Mouse (Mus musculus) liver, embryonic 12.5 days (tissue): ENCODE data around the gene Rtp1. TPM values are rescaled to one million over a fixed set of nuclear protein-coding genes. Genes with fewer than 3 reads are reported as not detected.
A peak's percentile ranks its signal among the peaks of the same experiment; 100 is the strongest.

Experiments
- ATAC-seq: fragments of 200-750 bp; cut with Nextera tagmentation; 2 replicates; pipeline ENCODE4 v1.8.0; 2017; ENCODE audit warnings: moderate number of reproducible peaks, mild to moderate bottlenecking, moderate library complexity
- H3K27ac ChIP-seq: fragments of 300-500 bp; sonication (generic); 2 replicates; pipeline ENCODE4 v1.5.1; 2016; ENCODE audit warnings: mild to moderate bottlenecking
- H3K27me3 ChIP-seq: fragments of 300-500 bp; sonication (generic); replicated peaks from 2 replicates; pipeline ENCODE4 v1.6.1; 2016; ENCODE audit warnings: mild to moderate bottlenecking, moderate library complexity
- H3K36me3 ChIP-seq: fragments of 300-500 bp; sonication (generic); 2 replicates; pipeline ENCODE4 v1.6.1; 2016; ENCODE audit warnings: mild to moderate bottlenecking, moderate library complexity
- H3K4me1 ChIP-seq: fragments of 300-500 bp; sonication (generic); 2 replicates; pipeline ENCODE4 v1.6.1; 2016
- H3K4me2 ChIP-seq: fragments of 300-500 bp; sonication (generic); 2 replicates; pipeline ENCODE4 v1.6.1; 2016; ENCODE audit warnings: mild to moderate bottlenecking, moderate library complexity
- H3K4me3 ChIP-seq: fragments of 300-500 bp; sonication (generic); 2 replicates; pipeline ENCODE4 v1.5.1; 2016; ENCODE audit warnings: mild to moderate bottlenecking, moderate library complexity
- H3K9ac ChIP-seq: fragments of 300-500 bp; sonication (generic); 2 replicates; pipeline ENCODE4 v1.6.1; 2016; ENCODE audit warnings: mild to moderate bottlenecking, moderate library complexity
- H3K9me3 ChIP-seq: fragments of 300-500 bp; sonication (generic); replicated peaks from 2 replicates; pipeline ENCODE4 v1.6.1; 2016; ENCODE audit warnings: mild to moderate bottlenecking, moderate library complexity
- WGBS: fragments of 180-500 bp; shearing (Covaris S2); methylation state at CpG from one replicate; pipeline ENCODE4 v1.1.7; 2016; ENCODE audit not compliant: insufficient replicate concordance; 5-methylcytosine and 5-hydroxymethylcytosine counted together
- polyA plus RNA-seq: library from polyadenylated mRNA; unstranded; fragments of >200 nt; fragmentation: Nextera tagmentation; extraction: Ambion mirVana; gene quantifications from 2 replicates; pipeline ENCODE4 v1.2.1, GENCODE M21; 2016

The Rtp1 gene
- not detected in 2 replicates for polyA plus RNA-seq

DNA sequence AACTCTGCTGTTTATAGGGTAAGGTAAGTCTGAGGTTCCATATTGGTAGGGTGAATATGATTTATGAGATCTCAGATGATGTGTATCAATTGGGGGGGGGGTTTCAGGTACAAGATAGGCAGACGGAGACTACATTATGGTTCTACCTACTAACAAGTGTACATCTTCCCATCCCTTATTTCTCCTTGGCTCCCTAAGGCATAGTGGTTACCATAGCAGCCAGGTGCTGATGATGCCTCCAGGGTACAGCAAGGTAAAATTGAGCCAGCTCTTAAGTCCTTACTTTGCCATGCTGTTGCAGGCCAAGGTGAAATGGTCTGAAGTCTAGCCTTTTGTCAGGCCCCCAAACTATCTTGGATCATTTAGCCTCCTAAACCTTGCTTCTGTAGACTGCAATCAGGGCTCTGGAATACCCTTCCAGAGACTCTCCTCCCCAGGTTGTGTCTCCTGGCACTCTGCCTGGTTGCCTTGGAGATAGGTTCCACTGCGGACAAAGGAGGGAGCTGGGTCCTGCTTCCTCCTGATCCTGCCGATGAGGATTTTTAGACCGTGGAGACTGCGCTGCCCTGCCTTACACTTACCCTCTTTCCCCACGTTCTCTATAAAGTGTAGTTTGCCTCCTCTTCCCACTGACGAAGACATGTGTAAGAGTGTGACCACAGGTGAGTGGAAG, at the start of gene Rtp1:
Gene Rtp1 (plus strand): TSS at position 487 of the 673 bp plus-strand sequence.
- Histone ChIP-seq H3K36me3 (no peaks in the 10 kb centered on the region), H3K9me3 (no peaks in the 10 kb centered on the region), H3K27me3 (no peaks in the 10 kb centered on the region), H3K4me1 (no peaks in the 10 kb centered on the region), H3K9ac (no peak within 1 kb of the TSS), H3K4me2 (no peak within 1 kb of the TSS), H3K4me3 (no peak within 1 kb of the TSS), H3K27ac (no peak within 1 kb of the TSS)
- WGBS = 69% methylated on average over 7 of the region's 7 CpGs
- ATAC-seq = no peak

DNA sequence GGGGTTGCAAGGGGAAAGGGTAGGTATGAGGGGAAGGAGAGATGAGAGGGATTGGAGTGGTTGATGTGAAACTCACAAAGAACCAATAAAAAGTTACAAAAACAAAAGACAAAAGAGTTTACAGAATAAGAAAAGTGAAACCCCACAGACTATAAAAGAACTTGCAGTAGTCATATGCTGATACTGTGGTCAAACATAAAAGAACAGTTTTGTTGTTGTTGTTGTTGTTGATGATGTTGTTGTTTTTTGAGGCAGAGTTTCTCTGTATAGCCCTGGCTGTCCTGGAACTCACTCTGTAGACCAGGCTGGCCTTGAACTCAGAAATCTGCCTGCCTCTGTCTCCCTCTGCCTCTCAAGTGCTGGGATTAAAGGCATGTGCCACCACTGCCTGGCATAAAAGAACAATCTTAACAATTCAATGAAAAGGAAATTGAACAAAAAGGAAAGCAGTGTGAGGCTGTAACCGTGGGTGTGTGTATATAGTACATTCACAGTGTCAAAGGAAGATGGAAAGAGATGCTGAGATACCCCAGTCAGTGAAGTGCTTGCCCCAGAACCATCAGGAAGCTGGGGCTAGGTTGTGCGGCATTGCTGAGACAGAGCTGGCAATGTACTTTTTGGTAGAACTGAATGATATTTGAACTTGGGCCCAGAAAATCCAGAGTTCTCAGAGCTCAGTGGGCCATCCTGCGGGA, 49.2 kb upstream of the Rtp1 start:
- H3K36me3 ChIP-seq = no peaks in the 10 kb centered on the region
- no peak overlapping the region for H3K4me2 ChIP-seq
- H3K4me1 ChIP-seq = no peaks in the 10 kb centered on the region
- ATAC-seq = no peak
- no peak overlapping the region for H3K27ac ChIP-seq
- no peak overlapping the region for H3K9ac ChIP-seq
- H3K27me3 ChIP-seq = no peaks in the 10 kb centered on the region
- H3K9me3 ChIP-seq = no peaks in the 10 kb centered on the region
- H3K4me3 ChIP-seq = no peak overlapping the region
- 64% methylated on average over 3 of the region's 3 CpGs for WGBS

DNA sequence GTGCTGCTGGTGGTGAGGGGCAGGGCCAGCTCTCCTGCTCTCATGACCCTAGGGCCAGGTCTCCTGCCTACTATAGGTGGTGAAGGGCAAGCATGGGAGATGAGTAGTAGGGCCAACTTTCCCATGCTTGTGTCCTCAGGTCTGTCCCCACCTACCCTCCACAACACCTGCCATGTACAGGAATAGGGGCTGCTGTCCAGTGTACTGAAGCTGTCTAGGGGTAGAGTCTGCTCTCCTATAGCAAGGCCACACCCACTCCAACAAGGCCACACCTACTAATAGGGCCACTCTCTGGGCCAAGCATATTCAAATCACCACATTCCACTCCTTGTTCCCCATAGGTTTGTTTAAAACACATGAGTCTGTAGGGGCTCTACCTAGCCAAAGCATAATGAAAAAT, 44.6 kb upstream of the Rtp1 start:
- H3K27ac ChIP-seq = no peak overlapping the region
- no peaks in the 10 kb centered on the region for H3K36me3 ChIP-seq
- H3K4me1 ChIP-seq = no peaks in the 10 kb centered on the region
- H3K9me3 ChIP-seq = no peaks in the 10 kb centered on the region
- no peaks in the 10 kb centered on the region for H3K27me3 ChIP-seq
- H3K4me3 ChIP-seq = no peak overlapping the region
- H3K4me2 ChIP-seq = no peak overlapping the region
- H3K9ac ChIP-seq = no peak overlapping the region
- ATAC-seq = no peak

- Histone ChIP-seq H3K36me3 (no peaks in the 10 kb centered on the region), H3K4me3 (no peak overlapping the region), H3K4me1 (peaks cover 16% of the 10 kb centered on the region), H3K27ac (no peak overlapping the region), H3K9ac (no peak overlapping the region), H3K9me3 (no peaks in the 10 kb centered on the region), H3K4me2 (no peak overlapping the region), H3K27me3 (no peaks in the 10 kb centered on the region)
- 55% methylated on average over 5 of the region's 5 CpGs for WGBS
- no peak for ATAC-seq
Measured at GRCm38 (mm10) chr16:23397931-23398330, 31.0 kb upstream of the Rtp1 start.

DNA sequence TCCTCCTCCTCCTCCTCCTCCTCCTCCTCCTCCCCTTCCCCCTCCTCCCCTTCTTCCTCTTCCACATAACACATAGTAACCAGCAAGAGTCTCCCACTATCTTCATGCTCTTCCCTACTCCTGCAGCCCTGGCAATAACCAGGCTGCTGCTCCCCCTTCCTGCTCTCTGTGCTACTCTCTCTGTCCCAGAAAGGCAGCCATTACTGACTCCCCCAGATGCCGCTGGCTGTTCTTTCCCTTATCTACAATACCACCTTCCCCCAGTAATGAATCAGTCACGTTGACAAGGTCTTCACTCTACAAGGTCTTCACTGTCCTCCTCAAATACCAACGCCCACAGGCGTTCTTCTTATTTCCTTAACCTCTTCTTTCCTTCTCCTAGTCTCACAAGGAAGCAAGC, 27.5 kb upstream of the Rtp1 start:
- no peaks in the 10 kb centered on the region for H3K9me3 ChIP-seq
- 4% methylated on average over 4 of the region's 4 CpGs for WGBS
- H3K4me3 ChIP-seq = no peak overlapping the region
- no peak overlapping the region for H3K27ac ChIP-seq
- no peaks in the 10 kb centered on the region for H3K27me3 ChIP-seq
- H3K9ac ChIP-seq = no peak overlapping the region
- H3K4me2 ChIP-seq = no peak overlapping the region
- ATAC-seq = peak; percentile 68
- no peaks in the 10 kb centered on the region for H3K36me3 ChIP-seq
- peaks cover 16% of the 10 kb centered on the region for H3K4me1 ChIP-seq

GRCm38 (mm10) chr16:23401959-23402358, 27.0 kb upstream of the Rtp1 start:
- Histone ChIP-seq H3K4me3 (no peak overlapping the region), H3K27me3 (no peaks in the 10 kb centered on the region), H3K4me1 (peaks cover 16% of the 10 kb centered on the region), H3K36me3 (no peaks in the 10 kb centered on the region), H3K9ac (no peak overlapping the region), H3K4me2 (no peak overlapping the region), H3K27ac (no peak overlapping the region), H3K9me3 (no peaks in the 10 kb centered on the region)
- ATAC-seq = no peak
- WGBS = 55% methylated on average over 3 of the region's 3 CpGs

DNA sequence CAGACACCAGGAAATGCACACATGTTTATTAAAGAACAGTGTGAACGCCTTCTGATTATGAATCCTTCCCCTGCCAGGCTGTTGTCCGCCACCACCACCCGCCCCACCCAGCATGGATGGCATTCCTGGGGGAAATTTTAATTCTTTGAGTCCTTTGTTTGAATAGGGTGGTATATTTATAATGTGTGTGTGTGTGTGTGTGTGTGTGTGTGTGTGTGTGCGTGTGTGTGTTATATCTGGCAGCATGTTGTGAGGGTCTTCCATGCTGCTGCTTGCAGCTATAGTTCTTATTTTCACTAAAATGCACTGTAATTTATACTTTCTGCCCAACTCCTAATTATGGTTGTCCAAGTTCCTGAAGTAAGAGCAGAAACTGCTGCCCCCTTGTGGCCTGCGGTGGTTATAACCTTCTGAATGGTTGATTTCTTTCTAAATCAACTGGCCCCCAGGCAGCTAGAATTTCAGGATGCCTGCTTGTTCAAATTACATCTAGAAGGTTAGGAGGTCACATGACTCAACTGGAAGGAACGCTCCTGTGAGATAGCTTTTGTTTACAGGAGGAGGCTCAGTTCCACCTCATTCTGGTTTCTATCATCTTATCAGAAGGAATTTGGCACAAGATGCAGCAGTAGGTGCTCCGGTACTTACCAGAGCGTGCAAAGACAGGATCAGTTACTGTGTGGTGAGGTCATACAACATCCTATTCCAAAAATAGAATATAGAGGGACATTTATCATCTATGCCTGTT, 25.8 kb upstream of the Rtp1 start:
- 39% methylated on average over 8 of the region's 8 CpGs for WGBS
- Histone ChIP-seq H3K4me3 (no peak overlapping the region), H3K27ac (no peak overlapping the region), H3K4me1 (peaks cover 16% of the 10 kb centered on the region), H3K27me3 (no peaks in the 10 kb centered on the region), H3K9me3 (no peaks in the 10 kb centered on the region), H3K4me2 (no peak overlapping the region), H3K9ac (no peak overlapping the region), H3K36me3 (no peaks in the 10 kb centered on the region)
- ATAC-seq = no peak

- H3K9ac ChIP-seq = no peak overlapping the region
- H3K4me1 ChIP-seq = no peaks in the 10 kb centered on the region
- H3K4me3 ChIP-seq = no peak overlapping the region
- no peak for ATAC-seq
- WGBS = 73% methylated on average over 6 of the region's 6 CpGs
- H3K27me3 ChIP-seq = no peaks in the 10 kb centered on the region
- no peaks in the 10 kb centered on the region for H3K9me3 ChIP-seq
- H3K27ac ChIP-seq = no peak overlapping the region
- no peaks in the 10 kb centered on the region for H3K36me3 ChIP-seq
- H3K4me2 ChIP-seq = no peak overlapping the region
Measured at GRCm38 (mm10) chr16:23412930-23413329, 16.0 kb upstream of the Rtp1 start.

DNA sequence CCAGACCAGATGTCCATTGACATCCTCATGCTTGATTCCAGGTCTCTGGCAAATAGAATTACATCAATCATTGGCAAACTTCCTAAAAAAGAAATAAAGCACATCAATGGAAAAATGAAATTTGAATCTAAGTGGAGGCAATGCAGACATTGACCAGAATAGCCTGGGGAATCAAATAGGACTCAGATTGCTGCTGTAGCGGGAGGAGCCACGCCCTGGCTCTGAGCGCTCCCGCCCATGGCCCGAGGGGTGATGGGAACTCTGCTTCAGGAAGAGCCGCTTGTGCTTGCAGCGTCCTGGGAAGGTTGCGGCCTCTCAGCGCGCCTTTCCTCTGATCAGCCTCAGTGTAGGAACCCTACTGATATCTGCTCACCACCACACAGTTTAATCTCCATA, 12.7 kb upstream of the Rtp1 start:
- WGBS = 26% methylated on average over 10 of the region's 10 CpGs
- Histone ChIP-seq H3K9me3 (no peaks in the 10 kb centered on the region), H3K4me3 (no peak overlapping the region), H3K36me3 (no peaks in the 10 kb centered on the region), H3K27me3 (no peaks in the 10 kb centered on the region), H3K4me1 (no peaks in the 10 kb centered on the region), H3K9ac (no peak overlapping the region), H3K27ac (no peak overlapping the region), H3K4me2 (peak overlapping the region; percentile 28)
- ATAC-seq = no peak

GRCm38 (mm10) chr16:23416657-23417293, 12.2 kb upstream of the Rtp1 start:
- Histone ChIP-seq H3K27ac (no peak overlapping the region), H3K9ac (no peak overlapping the region), H3K4me2 (peak overlapping the region; percentile 28), H3K27me3 (no peaks in the 10 kb centered on the region), H3K9me3 (no peaks in the 10 kb centered on the region), H3K4me3 (no peak overlapping the region), H3K36me3 (no peaks in the 10 kb centered on the region), H3K4me1 (no peaks in the 10 kb centered on the region)
- WGBS = 45% methylated on average over 9 of the region's 9 CpGs
- ATAC-seq = no peak

- ATAC-seq = no peak
- WGBS = 65% methylated on average over 13 of the region's 13 CpGs
- Histone ChIP-seq H3K4me2 (no peak overlapping the region), H3K9ac (no peak overlapping the region), H3K4me1 (no peaks in the 10 kb centered on the region), H3K27ac (no peak overlapping the region), H3K9me3 (no peaks in the 10 kb centered on the region), H3K36me3 (no peaks in the 10 kb centered on the region), H3K4me3 (no peak overlapping the region), H3K27me3 (no peaks in the 10 kb centered on the region)
Measured at GRCm38 (mm10) chr16:23417456-23418240, 11.3 kb upstream of the Rtp1 start.
